Mouse (Mus musculus) E14TG2a.4 (cell line): ENCODE results near the gene Npc2.

Source experiments
- CTCF ChIP-seq: conservative IDR thresholded peaks from 2 replicates; pipeline ENCODE4 v1.5.1; 2014; ENCODE audit warnings: low read length
- NANOG ChIP-seq: IDR thresholded peaks from 2 replicates; pipeline ENCODE4 v1.6.1; 2014; ENCODE audit warnings: borderline replicate concordance, low read length, mixed read lengths
- POU5F1 ChIP-seq: IDR thresholded peaks from 2 replicates; pipeline ENCODE4 v1.6.1; 2014; ENCODE audit warnings: low read length, borderline replicate concordance

GRCm38 (mm10) chr12:84776229-84776628 is 3.3 kb upstream of the Npc2 start:
- TF ChIP-seq POU5F1: no peak
- no peak for TF ChIP-seq CTCF
- no peak for TF ChIP-seq NANOG
